Mouse (Mus musculus) left cerebral cortex, adult 2 months (tissue): ENCODE measurements around the gene St6galnac4. TPM values are rescaled to one million over a fixed set of nuclear protein-coding genes. Genes with fewer than 3 reads are reported as not detected.
A peak's percentile ranks its signal among the peaks of the same experiment; 100 is the strongest.

Experiments used
- DNase-seq, 2 experiments: peaks; one replicate each; pipeline ENCODE4 v3.0.0; 2021 to 2022; ENCODE audit warnings: low spot score in 2 of 2, mixed read lengths in 1 of 2; ENCODE audit errors: extremely low spot score in 1 of 2
- H3K27ac ChIP-seq: fragments of 200-600 bp; 2 replicates; pipeline ENCODE4 v1.8.1; 2022
- H3K4me3 ChIP-seq: fragments of 200-600 bp; 2 replicates; pipeline ENCODE4 v1.8.1; 2022
- CTCF ChIP-seq: fragments of 200-600 bp; IDR thresholded peaks from 2 replicates; pipeline ENCODE4 v1.8.1; 2022; ENCODE audit warnings: antibody characterized with exemption, mild to moderate bottlenecking, moderate library complexity
- intact Hi-C: fragments of 180-260 bp; cut with DNase I; formaldehyde crosslinking; loops from one replicate; pipeline ENCODE4 v1.15.1; 2025
- long read RNA-seq, 2 experiments: library from polyadenylated mRNA; stranded (forward); transcript quantifications; one replicate each; pipeline ENCODE4 v2.0.0; 2021; ENCODE audit warnings: borderline mapping rate in 2 of 2
- total RNA-seq, 2 experiments: library from RNA; stranded (reverse); gene quantifications; 2 replicates each; pipeline ENCODE4 v1.2.3; 2021

The St6galnac4 gene
- 10 to 100 TPM; 37.2 to 38.0 TPM for total RNA-seq
- long read RNA-seq, experiment 1, transcript St6galnac4-201 (6 exons, 3,626 nt), result minor isoform, 18 of 72 reads
- long read RNA-seq, experiment 1, transcript St6galnac4-204 (5 exons, 2,826 nt), result major isoform, 33 of 72 reads
- long read RNA-seq, experiment 1, partial matches to known transcripts, result 8 of 72 reads
- long read RNA-seq, experiment 1, other reads (novel, unspliced or antisense), result 12 of 72 reads
- long read RNA-seq, experiment 2, transcript St6galnac4-201 (6 exons, 3,626 nt), result minor isoform, 11 of 58 reads
- long read RNA-seq, experiment 2, transcript St6galnac4-204 (5 exons, 2,826 nt), result major isoform, 25 of 58 reads
- long read RNA-seq, experiment 2, partial matches to known transcripts, result 11 of 58 reads
- long read RNA-seq, experiment 2, other reads (novel, unspliced or antisense), result 11 of 58 reads

DNA sequence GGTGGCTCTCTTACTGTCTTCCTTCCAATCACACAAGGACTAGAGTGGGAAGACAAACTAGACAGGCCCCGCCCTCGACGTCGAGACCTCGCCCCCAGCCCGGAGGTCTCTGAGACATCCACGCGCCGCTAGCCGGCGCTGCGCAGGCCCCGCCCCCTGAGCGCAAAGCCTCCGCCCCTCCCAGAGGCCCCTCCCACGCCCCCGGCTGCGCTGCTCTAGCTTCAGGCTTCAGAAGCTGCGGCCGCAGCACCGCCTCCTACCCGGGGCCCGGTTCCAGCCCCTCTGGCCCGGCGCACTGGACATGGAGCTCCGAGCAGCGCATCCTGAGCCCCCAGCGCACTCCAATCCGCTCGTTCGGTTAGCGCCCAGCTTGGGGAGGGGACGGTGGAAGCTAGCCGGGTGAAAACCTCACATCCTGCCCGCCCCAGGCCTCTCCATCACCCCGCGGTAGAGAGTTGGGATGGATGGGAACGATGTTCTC is at the start of gene St6galnac4:
Gene St6galnac4 (plus strand): TSS at position 225 of the 481 bp plus-strand sequence.
- intact Hi-C loops, result loop anchor here (1.0 kb wide), 1 partner anchor 15 kb away; no protein-coding TSS in a partner anchor

DNA sequence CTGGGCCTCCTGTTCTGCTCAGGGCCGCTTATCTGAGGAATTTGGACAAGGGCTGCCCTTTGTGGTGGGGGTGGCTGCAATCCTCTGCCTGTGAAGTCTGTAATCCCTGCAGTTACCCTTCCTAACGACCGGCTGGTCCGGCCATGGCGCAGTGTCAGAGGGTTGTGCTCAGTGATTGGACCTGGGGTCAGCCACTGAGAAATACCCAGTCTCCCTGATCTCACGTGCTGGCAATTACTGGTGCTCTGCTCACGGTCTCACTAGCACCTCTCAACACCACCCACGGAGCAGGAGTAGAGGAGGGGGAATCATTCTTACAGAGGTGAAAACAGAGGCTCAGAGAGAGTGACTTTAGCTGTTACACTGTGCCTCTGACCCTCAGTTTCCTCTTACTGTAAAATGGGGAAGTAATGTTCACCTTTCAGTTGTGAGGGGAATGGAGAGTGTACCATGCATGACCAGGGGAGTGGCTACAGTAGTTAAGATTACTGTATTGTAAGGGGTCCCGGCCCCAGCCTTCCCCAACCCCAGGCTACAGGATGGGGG is 49.5 kb upstream of the St6galnac4 start:
- peak overlapping the region; percentile 97 for H3K27ac ChIP-seq
- intact Hi-C loops, result no loop called here
- no peak for DNase-seq

More for the DNA sequence above, at the start of gene St6galnac4:
- peak within 1 kb of the TSS; percentile 84 for H3K27ac ChIP-seq
- peak; percentile 89 for DNase-seq
- TF ChIP-seq CTCF, result peak; percentile 23
- peak within 1 kb of the TSS; percentile 62 for H3K4me3 ChIP-seq

DNA sequence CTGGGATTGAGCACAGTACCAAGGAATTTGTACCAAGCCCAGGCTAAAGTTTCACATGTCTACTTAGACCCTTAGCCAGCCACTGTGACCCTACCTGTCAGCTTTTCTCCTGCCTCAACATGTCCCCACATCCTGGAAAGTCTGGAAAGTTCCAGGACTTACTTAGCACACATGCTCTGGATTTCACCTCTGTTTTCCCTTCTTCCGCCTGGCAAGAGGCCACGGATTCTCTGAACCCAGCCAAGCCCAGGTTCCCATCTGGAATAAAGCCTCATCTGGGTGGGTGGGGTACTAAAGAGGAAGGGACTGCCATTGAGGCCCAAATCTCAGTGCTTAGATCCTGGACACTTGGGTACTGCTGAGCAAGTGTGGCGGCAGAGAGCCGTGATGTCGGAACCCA is 49.0 kb upstream of the St6galnac4 start:
- peak overlapping the region; percentile 94 for H3K4me3 ChIP-seq
- intact Hi-C loops, result no loop called here
- no peak for DNase-seq
- TF ChIP-seq CTCF, result no peak
- peak overlapping the region; percentile 97; the same call in 1 of the 2 replicates for H3K27ac ChIP-seq

More for the DNA sequence above, 49.5 kb upstream of the St6galnac4 start:
- peak overlapping the region; percentile 94 for H3K4me3 ChIP-seq
- no peak for TF ChIP-seq CTCF

DNA sequence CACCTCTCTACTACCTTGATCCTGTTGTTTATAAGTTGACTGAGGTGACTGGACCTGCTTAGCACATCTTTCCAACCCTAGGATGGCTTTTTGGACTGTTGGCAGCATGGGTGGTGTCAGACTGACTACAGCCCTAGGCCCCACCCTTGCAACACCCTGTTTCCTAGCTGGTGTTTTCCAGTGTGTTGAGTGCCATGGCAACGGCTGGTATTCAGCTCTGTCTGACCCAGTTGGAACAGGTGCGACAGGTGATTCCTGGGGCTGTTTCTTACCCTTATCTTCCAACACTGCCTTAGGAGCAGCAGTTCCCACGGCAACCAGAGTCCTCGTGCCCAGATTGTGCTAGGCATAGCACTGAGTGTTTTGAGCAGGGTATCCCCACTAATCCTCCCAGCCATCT is 48.4 kb upstream of the St6galnac4 start:
- peak overlapping the region; percentile 94 for H3K4me3 ChIP-seq
- no peak for TF ChIP-seq CTCF
- no peak for DNase-seq
- intact Hi-C loops, result no loop called here
- peak overlapping the region; percentile 53; the same call in 1 of the 2 replicates for H3K27ac ChIP-seq

DNA sequence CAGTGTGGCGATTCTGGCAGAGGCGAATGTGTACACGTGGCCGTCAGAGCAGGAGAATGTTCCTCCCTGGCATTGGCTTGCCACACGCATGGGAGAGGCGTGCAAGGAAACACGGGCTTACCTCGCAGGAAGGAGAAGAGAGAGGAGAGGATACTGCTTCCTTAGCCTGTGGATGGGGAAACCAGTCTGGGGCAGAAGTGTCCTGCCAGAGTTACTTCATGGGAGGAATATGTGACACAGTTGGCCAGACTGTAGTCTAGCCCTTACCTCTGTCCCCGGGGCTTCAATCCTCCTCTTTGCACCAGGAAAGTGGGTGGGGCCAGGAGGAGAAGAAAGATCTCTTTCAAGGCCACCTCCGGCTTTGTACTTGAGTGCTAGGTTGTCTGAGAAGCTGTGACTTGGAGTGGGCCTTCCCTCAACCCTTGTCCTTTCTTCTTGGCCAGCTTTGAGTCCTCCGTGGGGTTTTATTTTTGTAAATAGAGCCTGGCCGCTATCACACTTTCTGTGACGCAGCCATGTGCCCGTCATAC is 47.4 kb upstream of the St6galnac4 start:
- intact Hi-C loops, result no loop called here
- H3K4me3 ChIP-seq, result peak overlapping the region; percentile 94; the same call in 1 of the 2 replicates
- H3K27ac ChIP-seq, result peak overlapping the region; percentile 7
- TF ChIP-seq CTCF, result no peak
- DNase-seq, result no peak

GRCm38 (mm10) chr2:32541333-32541908 is 45.5 kb upstream of the St6galnac4 start:
- intact Hi-C loops, result no loop called here
- Histone ChIP-seq H3K4me3 (no peak overlapping the region), H3K27ac (peak overlapping the region; percentile 7; the same call in 1 of the 2 replicates)
- TF ChIP-seq CTCF, result no peak
- no peak for DNase-seq

- no peak overlapping the region for H3K4me3 ChIP-seq
- DNase-seq, result no peak
- intact Hi-C loops, result no loop called here
- no peak for TF ChIP-seq CTCF
- peak overlapping the region; percentile 17; the same call in 1 of the 2 replicates for H3K27ac ChIP-seq
Measured at GRCm38 (mm10) chr2:32541986-32542573, 44.8 kb upstream of the St6galnac4 start.

DNA sequence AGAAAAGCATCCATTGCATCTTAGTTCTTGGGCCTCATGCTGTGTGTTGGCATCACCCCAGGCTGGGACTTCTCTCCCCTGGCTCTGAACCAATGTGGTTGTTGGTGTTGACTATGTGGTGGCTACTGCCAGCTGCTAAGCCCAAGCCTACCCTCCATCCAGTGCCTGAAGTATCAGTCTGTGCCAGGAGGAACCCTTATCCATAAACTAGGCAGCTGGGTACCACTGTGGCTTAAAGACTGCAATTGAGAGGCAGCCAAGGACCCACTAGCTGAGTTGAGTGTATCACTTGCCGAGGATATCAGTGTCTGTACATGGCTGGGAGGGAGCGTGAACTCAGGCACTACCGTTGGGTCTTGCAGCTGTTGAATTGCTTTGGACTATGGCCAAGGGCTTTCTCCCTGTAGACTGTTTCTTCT is 43.9 kb upstream of the St6galnac4 start:
- no peak overlapping the region for H3K4me3 ChIP-seq
- DNase-seq, result no peak
- H3K27ac ChIP-seq, result peak overlapping the region; percentile 20; the same call in 1 of the 2 replicates
- intact Hi-C loops, result no loop called here
- no peak for TF ChIP-seq CTCF

GRCm38 (mm10) chr2:32546951-32547350 is 39.9 kb upstream of the St6galnac4 start:
- intact Hi-C loops, result no loop called here
- H3K27ac ChIP-seq, result no peak overlapping the region
- no peak for TF ChIP-seq CTCF
- no peak for DNase-seq
- H3K4me3 ChIP-seq, result no peak overlapping the region

DNA sequence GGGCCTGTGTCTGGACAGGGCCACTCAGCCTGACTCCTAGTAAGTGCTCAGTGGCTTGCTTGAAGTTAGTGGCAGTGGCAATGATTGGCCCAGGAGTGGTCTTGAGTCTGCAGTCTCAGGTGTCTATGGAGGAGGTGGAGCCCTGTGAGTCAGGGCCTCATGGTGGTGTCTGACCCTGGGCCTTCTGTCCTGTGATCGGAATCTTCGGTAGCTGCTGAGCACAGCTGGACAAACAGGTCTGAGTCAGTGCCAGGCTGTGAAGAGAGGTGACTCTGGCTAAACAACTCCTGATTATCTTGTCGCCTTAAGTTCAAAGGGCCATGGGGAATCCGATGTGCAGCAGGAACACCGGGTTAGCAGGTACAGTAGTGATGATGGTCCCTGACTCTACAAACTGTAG is 39.5 kb upstream of the St6galnac4 start:
- no peak overlapping the region for H3K27ac ChIP-seq
- intact Hi-C loops, result no loop called here
- DNase-seq, result no peak
- TF ChIP-seq CTCF, result no peak
- no peak overlapping the region for H3K4me3 ChIP-seq

GRCm38 (mm10) chr2:32547964-32548739 is 38.7 kb upstream of the St6galnac4 start:
- intact Hi-C loops, result no loop called here

More at GRCm38 (mm10) chr2:32547964-32548739, 38.7 kb upstream of the St6galnac4 start:
- H3K27ac ChIP-seq, result no peak overlapping the region; the same call in 1 of the 2 replicates
- no peak for DNase-seq
- no peak overlapping the region for H3K4me3 ChIP-seq
- no peak for TF ChIP-seq CTCF
